Mouse (Mus musculus) thymus, postnatal 36 days (tissue): Measurements from ENCODE around the gene Orc3.
A peak's percentile ranks its signal among the peaks of the same experiment; 100 is the strongest.
"Not testable (repeated sequence)": the region's sequence is repeated elsewhere in the genome, so short reads cannot be mapped to it uniquely, and the experiment has no call there.

Source experiments
- DNase-seq, 2 experiments: peaks; one replicate each; pipeline ENCODE4 v3.0.0; 2022; ENCODE audit warnings: mixed read lengths in 2 of 2

Gene Orc3

DNA sequence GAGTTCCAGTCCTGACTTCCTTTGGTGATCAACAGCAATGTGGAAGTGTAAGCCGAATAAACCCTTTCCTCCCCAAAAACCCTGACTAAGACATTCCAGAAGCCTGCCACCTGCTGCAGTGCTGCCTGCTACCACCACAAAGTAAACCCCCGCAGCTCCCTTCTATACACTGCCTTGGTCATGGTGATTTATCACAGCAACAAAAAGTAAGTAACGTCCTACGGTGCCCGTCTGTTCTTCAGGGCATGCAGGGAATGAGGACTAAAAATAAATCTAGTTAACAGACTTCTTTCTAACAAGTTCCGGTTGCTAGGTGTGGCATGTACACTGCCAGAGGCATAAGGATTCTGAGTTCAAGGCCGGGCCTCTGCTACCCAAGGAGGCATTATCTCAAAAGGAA, 32.8 kb downstream of the Orc3 start:
- DNase-seq = no peak

DNA sequence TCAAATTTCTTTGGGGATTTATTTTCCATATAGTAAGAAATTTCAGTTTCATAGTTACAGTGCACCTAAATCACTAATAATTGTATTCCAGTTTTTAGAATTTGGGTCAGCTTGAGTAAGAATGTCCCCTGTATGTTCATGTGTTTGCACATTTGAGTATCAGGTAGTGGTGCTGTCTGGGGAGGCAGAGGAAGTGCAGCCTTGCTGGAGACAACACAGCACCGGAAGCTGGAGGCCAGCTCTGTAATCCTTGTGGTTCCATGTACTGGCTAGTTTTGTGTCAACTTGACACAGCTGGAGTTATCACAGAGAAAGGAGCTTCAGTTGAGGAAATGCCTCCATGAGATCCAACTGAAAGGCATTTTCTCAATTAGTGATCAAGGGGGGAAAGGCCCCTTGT, 33.3 kb downstream of the Orc3 start:
- DNase-seq = not testable (repeated sequence)

GRCm38 (mm10) chr4:34579215-34579614, 35.5 kb downstream of the Orc3 start:
- DNase-seq = no peak

GRCm38 (mm10) chr4:34577028-34577427, 37.7 kb downstream of the Orc3 start:
- no peak for DNase-seq

- DNase-seq = no peak
These were observed 41.9 kb downstream of the Orc3 start for GRCm38 (mm10) chr4:34572876-34573275.

DNA sequence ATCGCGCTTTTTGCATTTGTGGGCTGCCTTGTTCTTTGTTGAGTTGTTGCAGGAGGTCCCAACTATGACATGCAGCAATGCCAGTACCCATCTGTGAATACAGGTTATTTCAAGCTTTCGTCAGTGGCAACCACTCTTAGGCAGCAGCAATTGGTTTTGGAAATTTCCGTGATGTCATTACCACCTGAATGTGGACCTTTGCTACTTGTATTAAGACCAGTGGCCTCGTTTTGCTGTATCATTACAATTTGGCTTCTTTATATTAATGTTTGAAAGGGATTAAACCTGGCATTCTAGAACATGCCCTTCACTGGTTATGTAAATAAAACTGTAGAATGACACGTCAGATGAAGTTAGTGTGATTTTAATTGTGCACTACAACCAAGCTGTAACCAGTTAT, 48.5 kb downstream of the Orc3 start:
- no peak for DNase-seq

GRCm38 (mm10) chr4:34560971-34561370, 53.8 kb downstream of the Orc3 start:
- DNase-seq = peak; percentile 60 to 67

DNA sequence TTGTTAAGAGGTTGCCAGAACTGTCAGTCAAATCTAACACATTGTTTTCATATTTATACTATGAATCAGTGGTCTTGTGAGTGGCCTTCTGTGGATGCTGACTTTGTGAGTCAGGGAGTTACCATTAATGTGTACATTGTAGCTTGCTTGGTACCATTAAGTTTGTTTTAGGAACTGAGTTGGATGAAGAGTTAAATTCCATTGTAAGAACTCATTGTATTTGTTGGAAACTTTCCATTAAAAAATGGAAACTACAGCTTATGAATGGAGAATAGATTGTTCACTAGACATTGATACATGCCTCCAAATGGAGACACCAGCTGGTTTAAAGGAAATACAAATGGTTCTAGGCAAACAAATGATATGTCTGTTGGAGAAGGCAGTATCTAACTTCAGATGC, 58.6 kb downstream of the Orc3 start:
- DNase-seq = no peak

DNA sequence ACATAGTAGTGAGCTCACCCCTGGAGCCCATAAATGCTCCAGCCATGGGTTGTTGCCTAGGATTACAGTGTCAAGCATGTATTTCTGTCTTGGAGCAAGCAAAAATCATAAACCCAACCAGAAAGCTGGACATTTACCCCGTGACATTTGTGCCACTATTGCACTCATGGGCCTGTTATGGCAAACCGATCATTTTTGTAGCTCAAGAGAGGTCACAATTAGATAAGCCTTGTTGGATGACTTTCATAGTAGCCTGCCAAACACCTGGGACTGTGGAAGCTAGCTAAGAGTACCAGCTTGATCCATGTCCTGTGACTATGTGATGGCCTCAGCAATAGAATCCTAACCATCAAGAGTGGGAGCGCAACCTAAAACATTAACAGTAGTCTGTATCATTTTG, 59.1 kb downstream of the Orc3 start:
- DNase-seq = no peak

GRCm38 (mm10) chr4:34554596-34554995, 60.1 kb downstream of the Orc3 start:
- no peak for DNase-seq

GRCm38 (mm10) chr4:34551966-34552365, 62.8 kb downstream of the Orc3 start:
- DNase-seq = no peak

DNA sequence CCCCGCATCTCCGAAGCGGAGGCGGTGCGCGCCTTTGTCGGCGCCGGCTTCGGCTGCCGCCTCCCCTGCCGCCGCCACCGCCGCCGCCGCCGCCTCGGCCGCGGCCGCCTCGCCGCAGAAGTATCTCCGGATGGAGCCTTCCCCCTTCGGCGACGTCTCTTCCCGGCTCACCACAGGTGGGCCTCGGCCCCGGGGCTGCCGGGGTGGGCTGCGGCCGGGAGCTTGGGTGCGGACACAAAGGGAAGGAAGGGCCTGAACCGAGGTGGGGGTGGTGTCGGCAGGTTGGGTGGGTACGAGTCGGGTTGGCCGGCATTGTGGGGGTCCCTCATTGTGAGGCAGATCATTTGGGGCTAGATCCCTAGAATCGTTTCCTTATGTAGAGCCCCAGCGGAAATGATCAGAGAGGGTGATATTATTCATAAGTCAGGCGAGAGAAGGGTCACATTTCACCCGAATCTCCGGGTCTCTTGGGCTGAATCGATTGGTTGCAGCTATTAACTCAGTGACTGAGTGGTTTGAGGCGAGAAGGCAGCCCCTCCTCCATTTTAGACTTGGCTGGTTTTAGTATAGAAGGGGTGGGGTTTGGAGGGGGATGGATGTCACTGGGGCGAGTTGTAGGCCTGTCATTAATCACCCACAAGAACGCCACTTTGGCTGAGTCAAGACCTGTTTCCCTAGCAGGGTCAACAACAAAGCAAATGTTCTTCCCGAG, 63.5 kb downstream of the Orc3 start:
- DNase-seq = peak; percentile 53 to 69

DNA sequence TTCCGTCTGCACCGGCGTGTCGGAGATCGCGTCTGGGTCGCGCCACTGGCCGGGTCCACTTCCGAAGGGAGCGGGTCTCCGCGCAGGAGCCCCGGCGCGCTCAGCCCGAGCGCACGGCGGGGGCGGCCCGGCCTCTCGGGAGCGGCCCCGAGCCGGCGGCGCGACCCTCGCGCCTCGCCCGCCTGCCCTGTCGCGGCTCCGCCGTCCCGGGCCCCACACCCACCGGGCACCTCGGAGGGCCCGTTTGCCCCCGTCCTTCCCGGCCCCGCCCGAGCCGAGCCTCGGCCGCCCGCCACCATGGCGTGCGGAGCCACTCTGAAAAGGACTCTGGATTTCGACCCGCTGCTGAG, 64.0 kb downstream of the Orc3 start, which contains the start of gene Akirin2:
Akirin2 (plus strand) TSS at position 190 of the 350 bp plus-strand sequence.
- DNase-seq = no peak

- DNase-seq = peak; percentile 97
These were observed 64.6 kb downstream of the Orc3 start for GRCm38 (mm10) chr4:34549981-34550747.

DNA sequence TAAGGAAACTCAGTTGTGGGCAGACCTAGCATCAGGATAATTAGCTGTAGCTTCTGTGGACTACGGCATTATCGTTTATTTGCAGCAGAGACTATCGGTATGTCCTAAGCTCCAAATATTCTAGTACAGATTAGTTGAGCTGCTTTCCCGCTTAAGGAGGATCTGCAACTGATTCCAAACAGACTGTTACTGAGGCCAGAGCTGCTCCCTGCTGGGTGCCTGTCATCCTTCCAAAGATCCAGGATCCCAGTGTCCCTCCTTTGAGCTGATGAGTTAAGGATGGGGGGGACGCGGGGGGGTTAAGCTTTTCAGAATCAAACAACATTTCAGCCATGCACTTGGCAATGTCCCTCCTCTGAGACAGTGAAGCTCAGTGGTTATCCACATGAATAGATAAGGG, 84.8 kb downstream of the Orc3 start:
- DNase-seq = no peak

DNA sequence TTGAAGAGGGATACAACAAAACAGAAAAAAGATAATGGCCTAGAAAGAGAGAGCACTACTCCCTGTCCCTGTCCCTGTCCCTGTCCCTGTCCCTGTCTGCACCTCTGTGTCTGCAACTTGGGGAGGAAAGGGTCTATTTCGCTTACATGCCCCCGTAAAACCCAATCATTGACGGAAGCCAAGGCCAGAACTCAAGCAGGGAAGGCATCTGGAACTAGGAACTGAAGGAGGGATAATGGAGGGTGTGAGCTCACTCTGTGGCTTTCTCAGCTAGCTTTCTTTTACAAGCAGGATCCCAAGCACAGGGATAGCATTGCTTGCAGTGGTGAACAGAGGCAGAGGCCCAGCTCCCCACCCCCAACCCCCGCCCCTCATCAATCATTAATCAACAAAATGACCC, 85.4 kb downstream of the Orc3 start:
- DNase-seq = no peak

DNA sequence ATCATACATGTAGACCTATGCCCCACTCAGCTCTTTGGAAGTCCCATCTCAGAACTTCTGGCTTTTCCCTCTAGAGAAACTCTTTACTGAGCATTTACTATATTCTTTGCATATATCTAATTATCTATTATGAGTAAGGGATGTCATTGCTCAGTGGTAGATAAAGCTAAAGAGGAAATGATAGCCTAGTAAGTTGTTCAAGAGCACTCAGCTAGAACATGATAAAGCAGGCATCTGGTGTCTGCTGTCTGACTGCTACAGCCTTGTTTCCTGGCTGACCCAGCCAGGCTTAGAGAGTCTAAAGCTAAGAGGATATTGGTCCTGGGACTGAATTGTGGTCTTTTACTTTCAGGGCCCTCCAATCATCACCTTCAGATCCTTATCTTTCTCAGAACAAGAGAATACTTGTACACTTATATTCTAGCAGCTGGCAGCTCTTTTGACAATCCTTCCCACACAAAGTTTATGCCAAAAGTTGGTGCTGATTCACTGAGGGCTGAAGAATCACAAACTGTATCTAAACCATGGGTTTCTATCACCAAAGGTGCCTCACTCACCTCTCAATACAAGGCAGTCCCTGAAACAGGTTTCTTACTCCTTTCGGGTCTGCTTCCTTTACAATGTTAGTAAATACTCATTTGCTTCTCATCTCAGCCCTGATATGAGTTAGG, 86.2 kb downstream of the Orc3 start:
- DNase-seq = no peak

- DNase-seq = no peak
These were observed 88.0 kb downstream of the Orc3 start for GRCm38 (mm10) chr4:34526771-34527170.

DNA sequence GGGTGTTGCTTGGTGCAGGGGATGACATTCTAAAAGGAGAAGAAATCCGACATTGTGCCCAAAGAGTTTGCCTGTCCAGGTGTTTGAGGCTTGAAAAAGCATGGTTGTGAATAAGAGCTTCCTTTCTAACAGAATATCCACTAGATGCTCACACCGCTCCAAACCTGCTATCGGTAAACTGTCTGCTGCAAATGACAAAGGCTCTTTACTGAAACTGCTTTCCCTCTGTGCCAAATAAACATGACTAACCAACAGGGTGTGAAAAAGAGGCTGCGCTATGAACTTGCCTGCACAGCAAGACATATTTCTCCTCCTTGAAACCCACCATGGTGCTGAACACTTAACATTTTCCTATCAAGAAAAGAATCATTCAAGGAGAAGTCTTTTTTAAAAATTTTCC, 91.2 kb downstream of the Orc3 start:
- no peak for DNase-seq

DNA sequence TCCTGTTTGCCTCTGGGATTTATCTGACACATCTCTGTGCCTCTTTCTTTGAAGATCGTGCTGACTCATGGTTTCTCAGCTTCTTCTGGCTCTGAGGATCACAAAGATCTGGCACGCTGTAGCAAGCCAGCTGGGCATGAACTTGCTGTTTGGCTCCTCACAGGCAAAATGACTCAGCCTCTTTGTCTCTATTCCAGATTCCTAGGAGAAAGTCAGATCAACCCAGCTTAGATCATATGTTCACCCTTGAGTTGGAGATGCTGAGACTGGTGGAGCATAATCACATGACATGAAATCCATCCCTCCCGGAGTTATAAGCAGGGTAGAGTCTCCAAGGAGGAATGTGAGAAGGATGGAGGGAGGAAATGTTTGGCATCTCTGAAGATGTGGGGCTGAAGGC, 91.9 kb downstream of the Orc3 start:
- no peak for DNase-seq
